Mouse (Mus musculus): ENCODE measurements around the gene Glul.

DNA sequence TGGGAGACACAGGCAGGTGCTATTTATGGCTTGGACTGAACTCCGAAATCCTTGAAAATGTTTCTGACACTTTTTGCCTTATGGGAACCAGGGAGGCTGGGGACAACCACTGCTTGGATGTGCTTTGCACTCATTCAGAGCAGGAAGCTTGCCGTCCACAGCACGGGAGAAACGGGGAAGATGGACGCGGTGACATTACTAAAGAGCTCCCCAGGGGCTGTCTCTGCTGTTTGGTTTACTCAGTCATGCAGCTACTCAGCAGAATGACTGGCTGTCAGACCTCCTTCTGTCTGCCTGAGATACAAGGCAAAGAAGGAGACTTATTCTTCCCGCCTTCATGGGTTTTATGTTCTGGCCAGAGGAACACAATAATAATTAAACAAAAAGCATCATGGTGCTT, 47.2 kb downstream of the Glul start:
- TF ChIP-seq CTCF (conservative IDR thresholded peaks at IDR 0.05 in 1 of 2, IDR thresholded peaks at IDR 0.05 in 1 of 2; ENCODE audit: low read depth in 2 of 2, low read length in 2 of 2) (no peak), ELF1 (IDR thresholded peaks at IDR 0.05; ENCODE audit: low read depth, low read length) (no peak), MAZ (IDR thresholded peaks at IDR 0.05; ENCODE audit: low read depth, low read length) (no peak), POLR2A (IDR thresholded peaks at IDR 0.05; ENCODE audit: low read depth, low read length) (no peak), UBTF (IDR thresholded peaks at IDR 0.05; ENCODE audit: low read depth, low read length) (no peak), MXI1 (IDR thresholded peaks at IDR 0.05; ENCODE audit: low read depth, low read length) (no peak), MYC (IDR thresholded peaks at IDR 0.05; ENCODE audit: low read depth, low read length) (no peak), ZC3H11A (IDR thresholded peaks at IDR 0.05; ENCODE audit: low read depth, low read length) (no peak), USF2 (conservative IDR thresholded peaks at IDR 0.05; ENCODE audit: low read depth, low read length) (no peak), TCF12 (IDR thresholded peaks at IDR 0.05; ENCODE audit: low read depth, low read length) (no peak)
